Mouse (Mus musculus): ENCODE data around the gene Olfr56.

Gene Olfr56

DNA sequence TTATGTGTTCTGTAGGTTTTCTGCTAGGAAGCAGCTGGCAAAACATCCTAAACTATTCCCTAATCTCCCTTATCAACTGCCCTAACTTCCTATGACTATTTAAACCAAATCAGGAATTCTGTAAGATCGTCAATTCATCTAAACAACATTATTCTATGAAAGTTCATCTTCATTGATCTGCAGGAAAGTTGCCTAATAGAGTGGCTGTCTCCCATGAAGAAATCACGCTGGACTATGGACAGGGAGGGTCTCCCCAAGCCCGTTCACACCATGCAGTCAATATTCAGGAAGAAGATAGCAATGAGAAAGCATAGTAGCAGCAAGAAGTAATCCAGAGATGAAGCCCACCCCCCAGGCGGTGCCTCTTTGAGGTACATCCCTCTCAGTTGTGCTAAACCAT is 112.5 kb downstream of the Olfr56 start:
- DNase-seq (ENCODE audit: low spot score in 2 of 2), result no peak

GRCm38 (mm10) chr11:49092053-49092586 is 113.4 kb downstream of the Olfr56 start:
- DNase-seq (ENCODE audit: low spot score in 2 of 2), result no peak

DNA sequence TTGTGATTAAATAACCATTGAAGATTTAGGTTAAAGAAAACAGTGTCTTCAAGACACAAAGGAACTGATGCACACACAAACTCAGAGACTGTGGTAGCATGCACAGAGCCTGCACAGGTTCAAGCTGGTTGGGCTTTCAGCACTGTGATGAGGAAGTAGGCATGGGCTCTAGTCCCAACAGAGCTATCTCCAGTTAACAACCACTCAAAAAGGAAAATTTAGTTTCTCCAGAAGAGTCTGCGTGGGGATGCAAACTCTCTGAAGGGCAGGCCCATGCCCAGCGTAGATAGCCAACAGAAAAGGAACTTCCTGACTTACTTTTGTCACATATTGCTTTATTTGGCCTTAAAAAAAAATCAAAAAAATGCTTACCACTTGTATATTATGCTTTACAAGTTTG is 114.1 kb downstream of the Olfr56 start:
- DNase-seq (ENCODE audit: low spot score in 2 of 2), result no peak

GRCm38 (mm10) chr11:49093861-49094660 is 115.4 kb downstream of the Olfr56 start:
- DNase-seq (ENCODE audit: low spot score in 2 of 2), result no peak

- DNase-seq (ENCODE audit: low spot score in 2 of 2), result no peak
These were observed 116.7 kb downstream of the Olfr56 start for GRCm38 (mm10) chr11:49095367-49095766.

GRCm38 (mm10) chr11:49100409-49100808 is 121.7 kb downstream of the Olfr56 start:
- DNase-seq (ENCODE audit: low spot score in 2 of 2), result no peak

DNA sequence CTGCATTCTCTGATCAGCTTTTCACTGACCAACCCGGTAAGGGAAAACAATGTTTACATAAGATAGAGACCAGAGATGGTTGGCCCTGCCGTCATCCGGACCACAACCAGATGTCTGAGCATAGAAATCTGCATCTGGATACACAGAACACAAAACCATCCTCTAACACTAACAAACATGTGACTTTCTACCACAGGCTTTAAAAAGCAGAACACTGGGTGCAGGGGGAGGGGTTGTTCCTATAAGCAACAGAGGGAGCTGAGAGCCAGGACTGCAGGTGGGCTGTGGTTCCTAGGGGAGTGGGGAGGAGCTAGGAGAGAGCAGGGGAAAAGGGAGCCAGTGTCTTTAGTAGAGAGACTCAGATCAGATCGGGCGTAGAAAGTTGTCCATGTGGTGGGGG is 122.8 kb downstream of the Olfr56 start:
- DNase-seq (ENCODE audit: low spot score in 2 of 2), result no peak

DNA sequence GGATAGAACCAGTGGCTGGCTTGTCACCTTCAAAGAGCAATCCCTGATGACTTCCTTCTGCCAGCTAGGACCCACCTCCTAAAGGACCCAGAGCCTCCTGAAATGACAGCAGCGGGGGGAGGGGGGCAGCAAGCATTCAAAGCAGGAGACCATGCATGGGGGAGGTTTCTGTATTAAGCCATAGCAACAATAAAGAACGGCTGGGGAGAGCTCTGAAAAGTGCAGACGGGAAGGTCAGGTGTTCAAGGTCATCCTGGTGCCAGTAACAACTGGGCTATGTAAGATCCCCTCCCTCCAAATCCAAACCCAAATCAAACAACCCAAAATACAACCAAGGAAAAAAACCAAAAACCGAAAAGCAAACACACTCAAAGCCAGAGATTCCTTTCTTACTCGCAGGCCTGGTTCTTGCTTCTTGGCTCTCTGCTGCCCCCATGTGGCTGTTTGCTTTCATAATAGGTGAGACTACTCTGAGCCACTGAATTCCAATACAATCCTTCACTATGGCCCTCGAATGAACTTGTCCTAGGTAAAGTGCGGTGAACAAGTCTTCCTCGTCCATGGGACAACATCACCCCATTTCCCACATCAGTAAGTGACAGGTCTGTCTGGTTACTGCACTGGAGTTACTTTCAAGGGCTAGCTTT is 124.5 kb downstream of the Olfr56 start:
- peak; percentile 84 to 91 for DNase-seq (ENCODE audit: low spot score in 2 of 2)

DNA sequence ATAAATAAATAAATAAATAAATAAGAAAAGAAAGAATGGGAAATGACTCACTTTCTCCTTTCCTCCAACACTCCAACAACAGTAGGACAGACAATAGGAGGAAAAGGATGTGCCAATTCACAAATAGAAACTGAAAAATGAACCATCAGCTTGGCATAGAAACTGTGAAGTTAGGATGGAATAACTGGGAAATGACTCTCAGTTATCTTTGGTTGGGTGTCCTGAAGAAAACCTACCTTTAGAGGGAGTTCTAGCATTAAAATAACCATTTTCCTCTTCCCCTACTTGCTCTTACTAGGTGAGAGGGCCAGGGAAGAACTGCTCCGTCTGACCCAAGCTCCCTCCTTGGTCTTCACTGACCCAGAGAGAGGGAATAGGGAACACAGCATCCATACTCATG is 127.1 kb downstream of the Olfr56 start:
- DNase-seq (ENCODE audit: low spot score in 2 of 2), result no peak

- DNase-seq (ENCODE audit: low spot score in 2 of 2), result no peak
These were observed 129.2 kb downstream of the Olfr56 start for GRCm38 (mm10) chr11:49107650-49108537.

DNA sequence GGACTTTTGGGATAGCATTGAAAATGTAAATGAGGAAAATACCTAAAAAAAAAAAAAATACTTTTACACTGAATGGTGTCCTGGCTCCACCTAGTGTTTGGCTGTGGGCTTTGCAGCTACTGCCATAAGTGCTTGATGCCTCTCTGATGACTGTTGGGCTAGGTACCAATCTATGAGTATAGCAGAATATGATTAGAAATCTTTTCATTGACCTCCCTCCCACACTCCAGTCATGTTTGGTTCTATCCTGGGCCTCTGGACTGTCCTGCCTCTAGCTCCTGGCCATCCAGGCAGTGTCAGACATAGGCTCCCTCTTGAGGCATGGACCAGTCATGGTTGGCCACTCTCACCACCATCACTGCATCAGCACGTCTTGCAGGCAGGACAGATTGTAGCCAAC is 130.1 kb downstream of the Olfr56 start:
- peak in 1 of 2 experiments; percentile 31 for DNase-seq (ENCODE audit: low spot score in 2 of 2)

- DNase-seq (ENCODE audit: low spot score in 2 of 2), result peak in 1 of 2 experiments; percentile 21
These were observed 132.3 kb downstream of the Olfr56 start for GRCm38 (mm10) chr11:49111000-49111399.

- DNase-seq (ENCODE audit: low spot score in 2 of 2), result peak in 1 of 2 experiments; percentile 34
These were observed 134.0 kb downstream of the Olfr56 start for GRCm38 (mm10) chr11:49112624-49113219.

DNA sequence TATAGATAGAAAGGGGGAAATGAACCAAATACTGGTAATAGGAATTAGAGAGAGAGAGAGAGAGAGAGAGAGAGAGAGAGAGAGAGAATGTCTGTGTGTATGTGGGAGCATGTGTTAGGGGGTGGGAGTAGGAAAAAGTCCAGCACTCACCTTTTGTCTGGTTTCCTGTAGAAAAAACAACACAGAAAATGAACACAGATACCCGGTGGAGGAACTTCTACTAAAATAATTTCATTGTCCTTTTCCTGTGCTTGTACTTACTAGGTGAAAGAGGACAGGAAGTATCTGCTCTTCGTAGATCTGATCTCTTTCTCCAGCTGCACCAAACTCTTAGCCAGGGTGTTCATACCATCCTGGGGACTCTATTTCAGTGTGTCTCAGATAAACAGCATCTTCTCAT is 135.5 kb downstream of the Olfr56 start:
- no peak for DNase-seq (ENCODE audit: low spot score in 2 of 2)

DNA sequence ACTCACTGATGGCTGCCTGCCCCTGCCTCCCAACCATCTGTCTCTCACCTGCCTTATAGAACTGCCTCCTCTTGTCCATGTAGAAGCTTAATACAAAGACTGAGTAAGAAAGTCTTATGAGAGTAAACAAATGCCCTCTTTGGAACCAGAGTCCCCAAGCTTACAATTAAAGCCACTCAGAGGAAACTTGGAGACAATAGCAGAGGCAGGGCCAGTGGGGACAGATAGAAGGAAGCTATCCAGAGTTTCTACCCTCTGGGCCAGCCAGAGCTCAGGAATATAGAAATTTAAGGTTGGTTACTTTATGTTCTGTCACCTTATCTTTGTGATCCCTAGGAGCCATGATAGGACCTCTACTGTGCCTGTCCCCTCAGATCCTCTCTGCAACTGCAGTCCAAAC is 136.1 kb downstream of the Olfr56 start, which contains the start of gene Olfr1396:
TSS of gene Olfr1396 (minus strand) at position 101 of the 400 bp plus-strand sequence.
- DNase-seq (ENCODE audit: low spot score in 2 of 2), result no peak

- DNase-seq (ENCODE audit: low spot score in 2 of 2), result no peak
These were observed 140.9 kb downstream of the Olfr56 start for GRCm38 (mm10) chr11:49119635-49120034.

- DNase-seq (ENCODE audit: low spot score in 2 of 2), result peak in 1 of 2 experiments; percentile 12
These were observed 145.5 kb downstream of the Olfr56 start for GRCm38 (mm10) chr11:49124169-49124568.

DNA sequence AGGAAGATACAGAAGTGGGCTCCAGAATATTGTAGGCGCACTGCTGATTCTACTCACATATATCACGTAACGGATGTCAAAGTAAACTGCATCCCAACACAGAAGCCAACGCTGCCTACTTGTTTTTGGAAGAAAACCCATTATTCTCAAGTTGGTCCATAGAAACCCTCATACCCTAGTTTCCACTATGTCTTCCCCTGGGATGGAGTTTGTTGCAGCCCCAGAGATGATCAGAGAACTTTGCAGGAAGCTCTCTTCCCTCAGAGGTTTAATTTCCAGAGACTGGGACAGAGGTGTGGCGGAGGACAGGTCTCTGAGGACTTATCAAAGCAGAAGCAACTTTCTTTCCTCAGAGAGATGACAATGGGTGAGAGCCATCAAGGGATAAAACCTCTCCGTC is 163.3 kb downstream of the Olfr56 start, which contains the start of gene Olfr1395:
TSS of gene Olfr1395 (plus strand) at position 301 of the 400 bp plus-strand sequence.
- no peak for DNase-seq (ENCODE audit: low spot score in 2 of 2)

DNA sequence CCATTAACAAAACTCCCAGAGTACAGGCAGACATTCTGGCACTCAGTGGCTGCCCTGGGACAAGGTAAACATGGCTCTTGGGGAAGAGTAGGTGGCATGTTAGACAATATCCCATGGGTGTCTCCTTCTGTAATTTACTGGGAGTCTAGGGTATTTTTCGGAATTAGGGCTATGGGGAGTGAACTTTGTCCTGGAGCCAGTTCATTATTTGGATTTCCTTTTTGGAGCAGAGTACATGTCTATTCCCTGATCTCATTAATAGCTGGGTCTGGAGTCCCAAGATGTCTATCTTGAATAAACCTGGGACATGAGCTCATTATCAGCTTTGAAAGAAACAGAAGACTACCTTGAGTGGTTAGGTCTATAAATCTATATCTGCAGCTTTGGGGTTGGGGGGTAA is 175.4 kb downstream of the Olfr56 start, which contains the start of gene Olfr1394:
TSS of gene Olfr1394 (plus strand) at position 301 of the 400 bp plus-strand sequence.
- DNase-seq (ENCODE audit: low spot score in 2 of 2), result no peak

GRCm38 (mm10) chr11:49156821-49157814 is 178.4 kb downstream of the Olfr56 start:
- no peak for DNase-seq (ENCODE audit: low spot score in 2 of 2)
